Mouse (Mus musculus) CH12.LX (cell line): Measurements from ENCODE around the gene Hbp1.

Experiments used
- CTCF ChIP-seq, 2 experiments: IDR thresholded peaks in 1 of 2; conservative IDR thresholded peaks in 1 of 2; 2 replicates each; pipeline ENCODE4 v1.5.1; 2011 to 2012; ENCODE audit warnings: low read depth in 2 of 2, low read length in 2 of 2, improper control_type of control experiment in 1 of 2, inconsistent platforms in 1 of 2, mild to moderate bottlenecking in 1 of 2, moderate library complexity in 1 of 2
- EP300 ChIP-seq: IDR thresholded peaks from 2 replicates; pipeline ENCODE4 v1.6.1; 2011; ENCODE audit warnings: low read length, improper control_type of control experiment
- MYC ChIP-seq: IDR thresholded peaks from 2 replicates; pipeline ENCODE4 v1.6.1; 2011; ENCODE audit warnings: low read depth, mild to moderate bottlenecking, improper control_type of control experiment, low read length
- POLR2A ChIP-seq: IDR thresholded peaks from 2 replicates; pipeline ENCODE4 v1.6.1; 2011; ENCODE audit warnings: low read depth, mild to moderate bottlenecking, improper control_type of control experiment, low read length
- USF1 ChIP-seq: IDR thresholded peaks from 2 replicates; pipeline ENCODE4 v1.6.1; 2014; ENCODE audit warnings: low read depth, mild to moderate bottlenecking, inconsistent platforms, low read length, improper control_type of control experiment

DNA sequence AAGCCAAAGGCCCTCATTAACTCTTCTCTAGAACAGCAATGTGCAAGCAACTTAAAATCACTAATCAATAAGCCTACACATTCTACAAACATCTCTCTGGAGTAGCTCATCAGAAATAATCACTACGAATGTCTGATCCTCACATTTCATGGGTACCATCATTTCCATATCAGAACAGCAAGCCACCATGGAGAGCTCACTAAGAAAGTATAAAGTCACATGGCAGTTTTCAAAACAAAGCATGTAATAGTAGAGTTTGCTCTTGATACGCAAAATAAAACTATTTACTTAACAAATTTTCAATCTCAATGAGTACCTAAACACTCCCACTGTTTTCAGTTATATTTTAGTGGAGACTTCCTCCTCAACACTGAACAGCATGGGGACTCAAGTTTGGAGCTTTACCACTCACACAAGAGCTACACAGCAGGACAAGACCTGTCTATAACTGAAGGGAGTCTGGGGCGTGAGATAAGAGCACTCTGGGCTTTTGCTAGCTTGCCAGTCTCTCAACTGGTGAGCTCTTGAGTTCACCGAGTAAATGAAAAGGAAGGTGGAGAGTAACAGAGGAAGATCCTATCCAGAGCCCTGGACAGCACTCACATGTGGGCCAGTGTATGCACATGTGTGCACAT lies 7.2 kb downstream of the Hbp1 start:
- no peak for TF ChIP-seq EP300
- no peak for TF ChIP-seq USF1
- TF ChIP-seq CTCF (conservative IDR thresholded peaks at IDR 0.05 in 1 of 2, IDR thresholded peaks at IDR 0.05 in 1 of 2; ENCODE audit: low read depth in 2 of 2, low read length in 2 of 2) = no peak
- no peak for TF ChIP-seq MYC
- TF ChIP-seq POLR2A = no peak
